Mouse (Mus musculus): Measurements from ENCODE around the gene Hapln3.

Gene Hapln3

GRCm38 (mm10) chr7:79130843-79131444 lies at the start of gene Hapln3:
Gene Hapln3, minus strand, starts transcription at chr7:79131018.
- in situ Hi-C loops (cut with MboI, MseI): no loop called here

GRCm38 (mm10) chr7:79173800-79174199 lies 43.0 kb upstream of the Hapln3 start:
- in situ Hi-C loops (cut with MboI, MseI): no loop called here

GRCm38 (mm10) chr7:79171782-79172181 lies 41.0 kb upstream of the Hapln3 start:
- in situ Hi-C loops (cut with MboI, MseI): no loop called here

- in situ Hi-C loops (cut with MboI, MseI): no loop called here
These were observed 36.3 kb upstream of the Hapln3 start for GRCm38 (mm10) chr7:79167006-79167562.

- in situ Hi-C loops (cut with MboI, MseI): no loop called here
These were observed 28.6 kb upstream of the Hapln3 start for GRCm38 (mm10) chr7:79159406-79159805.

DNA sequence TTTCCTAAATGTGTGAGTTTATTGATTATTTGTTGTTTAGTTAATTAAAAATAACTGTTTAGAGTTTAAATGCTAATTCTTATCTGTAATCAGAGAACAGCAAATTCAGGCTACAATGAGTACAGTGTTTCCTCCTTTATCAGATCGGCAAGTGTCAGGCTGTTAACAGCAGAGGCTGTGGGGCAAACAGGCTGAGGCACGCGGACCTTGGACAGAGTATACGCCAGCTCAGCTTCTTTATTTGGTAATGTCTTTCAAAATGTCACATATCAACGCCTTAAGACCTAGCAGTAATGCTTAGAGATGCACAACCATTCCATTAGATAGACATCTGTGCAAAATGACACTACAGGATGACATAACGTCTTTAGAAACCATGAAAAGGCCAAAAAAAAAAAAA lies 18.7 kb upstream of the Hapln3 start:
- in situ Hi-C loops (cut with MboI, MseI): no loop called here

GRCm38 (mm10) chr7:79148711-79149266 lies 18.0 kb upstream of the Hapln3 start, which contains the start of gene Mfge8:
Gene Mfge8, minus strand, starts transcription at chr7:79149060.
- in situ Hi-C loops (cut with MboI, MseI): no loop called here

- in situ Hi-C loops (cut with MboI, MseI): no loop called here
These were observed 17.3 kb upstream of the Hapln3 start for GRCm38 (mm10) chr7:79147931-79148653.

DNA sequence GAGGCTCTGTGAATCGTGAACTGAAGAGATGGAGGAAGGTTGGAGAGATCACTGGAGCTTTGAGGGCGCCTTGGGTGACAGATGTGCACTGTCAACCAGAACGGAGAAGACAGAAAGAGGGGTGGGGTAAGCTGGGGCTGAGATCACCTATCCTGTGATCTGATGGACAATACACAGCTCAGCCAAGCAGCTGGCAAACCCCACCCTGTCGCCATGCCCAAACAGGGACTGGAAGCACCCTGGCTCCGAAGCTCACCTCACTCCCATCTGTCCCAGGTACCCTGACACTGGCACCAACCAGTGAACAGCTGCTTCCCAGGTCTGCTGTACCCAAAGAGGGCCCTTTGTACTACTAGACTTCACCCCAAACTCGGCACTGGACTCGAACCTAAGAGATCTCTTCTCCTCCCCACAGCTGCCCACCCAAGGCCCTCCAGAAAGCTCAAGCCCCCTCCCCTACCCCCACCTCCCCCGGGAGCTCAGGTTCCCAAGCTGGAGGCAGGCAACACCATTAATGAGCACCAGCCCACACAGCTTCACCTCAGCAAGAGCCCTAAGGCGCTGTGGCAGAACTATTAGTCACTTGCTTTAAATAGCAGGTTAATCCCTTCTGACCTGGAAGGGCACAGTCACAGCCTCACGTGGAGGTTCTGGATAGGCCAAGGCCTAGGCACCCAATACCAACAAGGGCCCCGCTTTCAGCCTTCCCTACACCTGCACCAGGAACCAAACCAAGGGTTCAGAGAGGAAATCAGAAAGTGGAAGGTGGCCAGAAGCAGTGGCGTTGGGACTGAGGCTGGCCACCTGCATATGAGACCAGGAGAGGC lies 16.4 kb upstream of the Hapln3 start:
- in situ Hi-C loops (cut with MboI, MseI): no loop called here

DNA sequence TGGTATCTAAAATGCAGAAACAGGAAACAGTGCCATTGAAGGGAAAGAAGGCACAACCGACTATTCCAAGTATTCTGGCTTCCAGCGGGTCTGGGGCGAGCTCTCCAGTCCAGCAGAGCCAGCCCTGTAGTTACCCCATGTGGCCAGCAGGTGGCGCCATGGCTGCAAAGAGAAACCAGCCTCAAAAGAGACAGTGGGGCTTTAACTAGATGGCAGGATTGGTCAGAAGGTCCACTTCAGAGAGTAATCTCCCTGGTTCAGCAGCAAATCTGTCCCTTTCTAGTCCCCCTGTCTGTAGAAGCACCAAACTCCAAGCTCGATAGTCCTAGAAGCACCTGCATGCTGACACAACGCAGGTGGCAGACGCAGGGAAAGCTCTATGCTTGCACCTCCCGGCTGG lies 10.1 kb upstream of the Hapln3 start:
- in situ Hi-C loops (cut with MboI, MseI): loop anchor here in 1 of 2 experiments (5.0 kb wide), 2 partner anchors 86 to 206 kb away; no protein-coding TSS in a partner anchor

- in situ Hi-C loops (cut with MboI, MseI): loop anchor here (5.0 kb wide), 3 partner anchors 87 to 212 kb away; no protein-coding TSS in a partner anchor
These were observed 9.2 kb upstream of the Hapln3 start for GRCm38 (mm10) chr7:79139891-79140591.

GRCm38 (mm10) chr7:79139328-79139824 lies 8.6 kb upstream of the Hapln3 start:
- in situ Hi-C loops (cut with MboI, MseI): loop anchor here in 1 of 2 experiments (5.0 kb wide), 2 partner anchors 88 to 213 kb away; no protein-coding TSS in a partner anchor

- in situ Hi-C loops (cut with MboI, MseI): no loop called here
These were observed 2.6 kb upstream of the Hapln3 start for GRCm38 (mm10) chr7:79133391-79133790.

GRCm38 (mm10) chr7:79130385-79130784 lies 433 bp downstream of the Hapln3 start:
- in situ Hi-C loops (cut with MboI, MseI): no loop called here

- in situ Hi-C loops (cut with MboI, MseI): no loop called here
These were observed 935 bp downstream of the Hapln3 start for GRCm38 (mm10) chr7:79129883-79130282.

- in situ Hi-C loops (cut with MboI, MseI): no loop called here
These were observed 7.4 kb downstream of the Hapln3 start for GRCm38 (mm10) chr7:79123465-79123864.

- in situ Hi-C loops (cut with MboI, MseI): no loop called here
These were observed 17.0 kb downstream of the Hapln3 start for GRCm38 (mm10) chr7:79113848-79114247.

DNA sequence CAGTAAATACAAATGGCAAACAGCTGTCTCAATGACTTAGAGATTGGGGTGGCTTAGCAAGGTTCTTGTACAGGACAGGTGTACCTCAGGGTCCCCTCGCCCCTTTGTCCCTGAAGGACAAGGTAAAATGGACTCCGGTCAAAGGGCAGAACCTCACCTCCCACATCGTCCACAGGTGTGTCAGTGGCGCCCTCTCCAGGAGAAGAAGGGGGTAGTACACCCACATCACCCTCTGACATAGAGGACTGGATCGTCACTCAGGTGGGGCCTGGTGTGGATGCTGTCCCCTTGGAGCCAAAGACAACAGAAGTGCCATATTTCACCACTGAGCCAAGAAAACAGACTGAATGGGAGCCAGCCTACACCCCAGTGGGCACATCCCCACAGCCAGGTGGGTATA lies 34.3 kb downstream of the Hapln3 start:
- in situ Hi-C loops (cut with MboI, MseI): no loop called here

GRCm38 (mm10) chr7:79089111-79089510 lies 41.7 kb downstream of the Hapln3 start:
- in situ Hi-C loops (cut with MboI, MseI): loop anchor here in 1 of 2 experiments (10.0 kb wide), 1 partner anchor 274 kb away; no protein-coding TSS in a partner anchor
